Mouse (Mus musculus) cerebellum, postnatal 4 days (tissue): Measurements from ENCODE around the gene Srebf2.
"Not testable (repeated sequence)": the region's sequence is repeated elsewhere in the genome, so short reads cannot be mapped to it uniquely, and the experiment has no call there.

ENCODE experiments used
- DNase-seq, 2 experiments: peaks; one replicate each; pipeline ENCODE4 v3.0.0; 2022; ENCODE audit warnings: low spot score in 2 of 2, mixed read lengths in 1 of 2

Srebf2 gene

DNA sequence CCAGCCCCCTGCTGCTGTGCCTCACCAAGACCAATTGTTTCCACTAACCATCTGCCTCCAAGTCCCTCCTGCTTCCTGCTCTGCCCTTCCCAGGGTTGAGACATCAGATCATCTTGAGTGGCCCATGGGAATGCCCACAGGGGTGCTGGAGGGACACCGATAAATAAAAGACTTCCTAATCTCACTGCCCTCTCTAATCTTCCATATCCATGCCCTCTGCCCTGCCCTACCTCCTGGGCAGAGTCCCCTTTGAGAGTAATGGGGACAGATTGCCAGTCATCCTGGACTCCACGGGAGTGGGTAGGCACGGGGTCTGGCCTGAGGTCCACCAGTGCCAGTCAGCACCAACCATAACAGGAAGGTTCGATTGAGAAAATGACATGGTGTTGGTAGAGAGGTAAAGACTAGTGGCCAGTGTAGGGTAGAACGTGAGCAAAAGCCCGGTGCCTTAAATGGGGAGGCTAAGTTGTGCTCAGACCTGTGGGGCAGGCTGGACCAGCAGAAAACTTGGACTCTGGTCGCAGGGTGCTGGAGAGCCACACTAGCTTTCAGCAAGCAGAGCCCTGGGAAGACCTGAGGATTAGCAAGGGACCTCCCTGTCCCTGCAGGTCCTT lies 77.7 kb downstream of the Srebf2 start:
- no peak for DNase-seq

DNA sequence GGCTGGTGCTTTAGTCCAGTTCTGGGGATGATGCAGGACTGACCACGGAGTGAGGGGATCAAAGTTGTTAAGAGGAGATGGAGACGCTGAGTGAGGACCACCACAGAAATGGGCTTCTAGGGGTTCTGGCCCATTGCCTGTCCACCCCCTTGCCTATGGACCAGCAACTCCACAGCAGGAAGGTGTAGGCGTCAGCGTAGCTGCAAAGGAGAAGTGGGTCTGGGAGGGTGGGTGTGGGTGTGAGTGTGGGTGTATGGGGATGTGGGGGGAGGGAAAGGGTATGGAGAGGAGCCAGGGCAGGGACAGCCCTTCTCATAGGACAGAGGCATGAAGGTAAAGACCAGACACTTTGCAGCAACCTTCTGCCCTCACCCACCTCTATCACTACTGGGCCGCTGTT lies 78.8 kb downstream of the Srebf2 start:
- no peak for DNase-seq

DNA sequence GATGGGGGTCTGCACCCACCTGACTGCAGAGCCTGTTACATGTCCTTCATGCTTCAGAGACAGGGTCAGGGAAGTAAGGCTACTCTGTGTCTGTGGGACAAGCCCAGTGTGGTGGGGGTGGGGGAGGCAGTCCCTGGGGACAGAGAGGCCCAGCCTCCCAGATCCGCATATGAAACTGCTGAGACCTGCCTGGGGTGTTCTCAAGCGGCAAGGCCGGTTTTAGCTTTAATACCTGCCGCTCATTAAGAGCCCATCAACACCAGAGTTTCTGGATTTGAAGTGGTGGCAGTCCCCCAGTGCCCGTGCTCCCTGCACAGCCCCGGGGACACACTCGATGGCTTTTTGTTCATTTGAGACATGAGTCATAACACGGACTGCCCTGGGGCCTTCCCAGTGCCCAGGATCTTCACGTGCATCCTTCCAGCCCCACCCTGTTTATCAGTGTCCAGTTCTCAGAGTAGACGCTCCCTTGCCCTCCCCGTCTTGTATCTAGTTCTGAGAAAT lies 82.6 kb downstream of the Srebf2 start:
- DNase-seq = no peak

DNA sequence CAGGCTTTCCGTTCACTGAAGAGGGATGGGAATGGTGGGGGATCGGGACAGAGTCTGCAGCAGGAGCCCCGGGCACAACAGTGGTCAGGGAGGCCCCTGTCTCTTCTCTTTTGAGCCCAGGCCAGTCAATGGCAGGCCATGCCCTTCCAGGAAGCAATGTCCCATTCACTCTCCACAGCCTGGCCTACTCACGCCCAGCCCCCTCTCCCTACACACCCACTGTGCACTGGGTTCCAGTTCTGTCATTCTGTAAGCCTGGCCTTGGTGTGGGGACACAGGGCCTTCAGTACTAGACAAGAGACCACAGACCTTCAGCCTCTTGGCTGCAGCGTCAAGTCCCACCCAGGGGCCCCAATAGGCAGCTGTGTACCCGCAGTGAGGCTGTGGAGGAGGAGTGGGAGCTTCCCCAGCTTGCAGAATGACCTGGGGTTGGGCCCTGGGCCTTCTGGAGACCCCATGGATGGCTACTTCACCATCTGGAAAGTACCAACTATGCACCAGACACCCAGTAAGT lies 83.2 kb downstream of the Srebf2 start:
- DNase-seq = no peak

DNA sequence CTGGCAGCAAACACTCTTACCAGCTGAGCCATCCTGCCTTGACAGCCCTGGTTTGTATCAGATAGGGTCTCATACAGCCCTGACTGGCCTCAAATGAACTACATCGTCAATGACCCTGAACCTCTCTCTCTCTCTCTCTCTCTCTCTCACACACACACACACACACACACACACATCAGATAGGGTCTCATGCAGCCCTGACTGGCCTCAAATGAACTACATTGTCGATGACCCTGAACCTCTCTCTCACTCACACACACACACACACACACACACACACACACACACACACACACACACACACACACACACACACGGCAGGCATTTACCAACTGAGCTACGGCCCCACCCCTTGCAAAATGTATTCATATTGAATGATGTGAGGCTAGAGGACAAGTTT lies 84.1 kb downstream of the Srebf2 start:
- DNase-seq = no peak

DNA sequence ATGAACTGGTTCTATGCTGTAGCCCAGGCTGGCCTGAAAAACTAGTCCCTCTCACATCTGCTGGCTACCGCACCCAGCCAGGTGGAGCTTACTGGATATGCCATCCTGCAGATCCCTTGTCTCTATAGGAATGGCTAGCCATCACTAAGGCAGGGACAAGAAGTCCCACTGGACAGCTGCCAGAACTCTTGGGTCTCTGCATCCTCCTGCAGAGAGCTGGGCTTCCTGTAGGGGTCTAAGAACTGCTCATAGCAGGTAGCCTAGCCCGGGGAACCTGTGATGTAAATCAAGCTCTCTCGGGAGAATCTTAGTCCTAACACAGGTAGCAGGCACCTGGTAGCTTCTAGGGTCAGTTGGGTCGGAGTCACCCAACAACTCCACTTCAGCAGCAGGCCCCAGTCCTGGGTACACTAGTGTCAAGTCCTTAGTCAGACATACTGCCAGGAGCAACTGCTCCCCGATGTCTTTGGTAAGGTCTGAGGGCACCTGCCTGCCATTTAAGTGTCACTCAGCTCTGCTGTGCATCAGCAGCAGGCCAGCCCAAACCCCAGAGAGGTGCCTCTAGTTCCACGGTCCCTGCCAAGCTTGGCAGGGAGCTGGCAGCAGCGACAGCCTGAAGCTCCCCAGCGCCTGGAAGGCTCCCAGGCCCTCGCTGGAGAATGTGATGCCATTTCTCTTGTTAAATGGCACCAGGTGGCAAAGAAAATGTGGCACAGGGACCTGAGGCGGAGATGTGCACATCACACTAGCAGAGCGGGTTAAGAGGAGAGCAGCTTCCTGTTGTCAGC lies 84.8 kb downstream of the Srebf2 start:
- DNase-seq = peak in 1 of 2 experiments; percentile 59

DNA sequence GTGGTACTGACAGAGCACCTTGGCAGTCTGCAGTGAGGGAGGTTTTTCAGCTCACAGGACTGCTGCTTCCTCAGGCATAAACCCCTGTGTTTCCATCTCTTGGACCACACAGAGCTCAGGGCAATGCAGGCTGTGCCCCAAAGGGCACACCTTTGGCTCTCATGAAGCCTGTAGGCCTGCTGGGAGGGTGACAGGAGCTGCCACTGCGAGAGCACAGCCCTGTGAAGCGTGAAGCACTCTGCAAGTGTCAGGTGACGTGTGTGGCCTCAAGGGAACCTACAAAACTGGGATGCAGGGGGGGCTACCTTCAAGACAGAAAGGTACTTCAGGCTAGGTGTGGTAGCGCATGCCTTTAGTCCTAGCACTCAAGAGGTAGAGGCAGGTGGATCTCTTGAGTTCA lies 85.7 kb downstream of the Srebf2 start:
- no peak for DNase-seq

DNA sequence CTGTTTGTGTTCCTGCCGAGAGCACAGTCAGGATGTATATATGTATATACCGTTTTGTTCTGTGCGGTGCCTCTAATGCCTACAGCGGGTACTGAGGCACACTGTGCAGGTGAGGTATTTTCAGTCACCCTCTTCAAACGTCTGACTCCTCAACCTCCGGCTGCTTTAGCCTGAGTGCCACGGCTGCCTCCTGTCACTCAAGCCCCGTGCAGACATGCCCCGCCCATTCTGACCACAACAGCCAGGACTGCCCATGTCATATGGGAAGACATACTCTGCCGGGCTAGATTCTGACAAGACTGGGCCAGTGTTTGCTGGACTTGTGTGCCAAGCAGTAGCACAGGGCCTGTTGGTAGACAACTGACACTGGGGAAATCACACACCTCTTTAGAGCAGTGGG lies 88.7 kb downstream of the Srebf2 start:
- DNase-seq = no peak

DNA sequence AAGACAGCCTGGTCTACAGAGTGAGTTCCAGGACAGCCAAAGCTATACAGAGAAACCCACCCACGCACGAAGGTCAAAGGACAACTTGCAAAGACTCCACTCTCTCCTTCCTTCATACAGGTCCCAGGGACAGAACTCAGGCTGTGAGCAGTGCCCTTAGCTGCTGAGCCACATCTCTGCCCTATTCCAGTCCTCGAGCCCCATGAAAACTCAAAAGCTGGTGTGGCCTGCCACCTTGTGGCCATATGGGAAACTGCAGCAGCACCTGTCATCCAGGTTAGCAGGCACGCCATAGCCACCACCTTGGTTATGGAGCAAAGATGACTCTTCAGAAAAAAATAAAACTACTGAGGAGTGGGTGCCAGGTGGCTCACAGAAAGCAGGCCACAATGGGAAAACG lies 89.6 kb downstream of the Srebf2 start:
- peak; percentile 80 to 88 for DNase-seq

DNA sequence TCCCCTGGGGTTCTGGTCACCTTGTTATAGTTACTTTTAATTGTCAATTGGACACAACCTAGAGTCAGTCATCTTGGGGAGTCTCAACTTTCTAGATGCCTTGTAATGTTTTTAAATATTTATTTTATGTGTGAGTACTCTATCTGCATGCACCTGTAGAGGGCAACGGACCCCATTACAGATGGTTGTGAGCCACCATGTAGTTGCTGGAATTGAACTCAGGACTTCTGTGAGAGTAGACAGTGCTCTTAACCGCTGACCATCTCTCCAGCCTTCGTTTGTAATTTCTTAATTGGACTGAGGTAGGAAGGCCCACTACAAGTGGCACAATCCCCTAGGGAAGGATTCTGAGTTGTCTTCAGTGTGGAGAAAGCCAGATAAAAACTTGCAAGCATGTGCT lies 96.3 kb downstream of the Srebf2 start:
- no peak for DNase-seq

DNA sequence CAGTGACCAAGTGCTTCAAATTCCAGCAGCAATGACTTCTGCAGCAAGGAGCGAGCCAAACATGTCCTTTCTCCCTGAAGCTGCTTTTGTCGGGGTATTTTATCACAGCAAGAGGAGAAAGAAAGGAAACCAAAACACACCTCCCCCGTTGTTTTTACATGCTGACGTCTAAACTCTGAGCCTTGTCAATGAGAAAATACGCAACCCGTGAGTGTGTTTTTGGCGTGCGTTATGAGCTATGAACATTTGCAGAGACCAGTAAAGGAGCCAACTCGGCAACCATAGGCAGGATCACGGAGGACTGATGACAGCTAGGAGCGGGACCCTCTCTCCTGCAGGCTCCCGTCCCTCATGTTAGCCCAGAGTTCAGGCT lies 96.7 kb downstream of the Srebf2 start:
- DNase-seq = no peak

DNA sequence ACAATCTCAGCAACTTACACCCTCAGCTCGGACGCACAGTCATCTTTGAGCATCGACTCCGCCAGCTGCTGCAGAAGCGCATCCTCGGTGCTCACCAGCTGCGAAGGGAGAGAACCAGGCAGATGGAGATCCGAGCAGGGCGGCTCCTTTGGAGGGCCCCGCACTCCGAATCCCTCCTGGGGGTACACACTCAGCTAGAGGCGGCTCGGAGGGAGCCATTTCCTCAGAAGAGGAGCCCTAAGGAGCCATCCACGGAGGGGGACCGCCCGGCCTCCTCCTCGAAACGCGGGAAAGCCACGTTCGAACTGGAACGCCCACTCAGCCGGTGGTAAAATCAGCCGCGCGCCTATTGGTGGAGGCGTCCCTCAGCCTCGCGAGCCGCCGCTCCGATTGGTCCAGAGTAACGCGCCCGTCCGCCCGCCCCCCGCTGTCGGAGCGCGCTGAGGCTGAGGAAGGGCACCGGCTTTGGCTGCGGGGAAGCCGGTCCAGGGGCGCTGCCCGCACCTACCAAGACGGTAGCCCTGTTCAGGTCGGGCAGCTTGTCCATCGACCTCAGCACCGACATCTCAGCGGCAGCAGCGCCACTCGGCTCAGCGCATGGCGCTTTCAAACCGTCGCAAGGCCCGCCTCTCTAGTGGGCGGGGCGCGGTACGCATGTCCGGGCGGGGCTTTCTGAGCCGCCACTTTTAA lies 97.3 kb downstream of the Srebf2 start, which contains the start of gene Cenpm:
Gene Cenpm (minus strand): TSS at position 634 of the 690 bp plus-strand sequence.
- DNase-seq = peak; percentile 90 to 95

DNA sequence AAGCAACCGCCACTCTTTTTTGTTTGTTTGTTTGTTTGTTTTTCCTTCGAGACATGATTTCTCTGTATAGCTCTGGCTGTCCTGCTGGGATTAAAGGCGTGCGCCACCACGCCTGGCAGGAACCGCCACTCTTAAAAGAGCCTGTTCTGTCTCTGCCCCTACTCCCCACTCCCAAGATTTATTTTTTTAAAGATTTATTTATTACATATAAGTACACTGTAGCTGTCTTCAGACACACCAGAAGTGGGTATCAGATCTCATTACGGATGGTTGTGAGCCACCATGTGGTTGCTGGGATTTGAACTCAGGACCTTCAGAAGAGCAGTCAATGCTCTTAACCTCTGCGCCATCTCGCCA lies 97.8 kb downstream of the Srebf2 start:
- DNase-seq = not testable (repeated sequence)

DNA sequence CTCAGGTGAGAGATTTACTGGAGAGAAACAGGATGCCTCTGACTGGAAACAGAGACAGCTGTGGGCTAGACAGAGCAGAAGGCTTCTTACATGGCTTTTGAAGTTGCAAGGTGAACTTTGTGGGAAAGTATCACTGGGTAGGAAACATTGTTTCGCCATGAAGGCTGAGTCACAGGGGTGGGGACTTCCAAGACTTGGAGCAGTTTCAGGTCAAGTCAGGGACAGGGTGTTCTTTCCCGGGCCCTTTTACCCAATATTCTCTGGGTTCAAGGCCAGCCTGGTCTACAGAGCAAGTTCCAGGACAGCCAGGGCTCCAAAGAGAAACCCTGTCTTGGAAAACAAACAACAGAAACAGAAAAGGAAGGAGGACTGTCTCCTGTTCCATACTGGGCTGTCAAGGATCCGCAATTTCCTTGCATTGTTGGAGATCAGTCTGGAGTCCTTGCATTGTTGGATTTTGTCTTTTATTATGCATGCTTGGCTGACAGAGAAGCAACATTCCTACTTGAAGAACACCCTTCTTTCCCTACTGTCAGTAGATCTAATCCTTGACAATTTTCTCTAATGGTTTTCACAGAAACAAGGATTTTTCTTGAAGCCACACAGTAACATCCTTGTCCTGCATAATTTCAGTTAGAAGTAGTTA lies 100.3 kb downstream of the Srebf2 start:
- DNase-seq = no peak

DNA sequence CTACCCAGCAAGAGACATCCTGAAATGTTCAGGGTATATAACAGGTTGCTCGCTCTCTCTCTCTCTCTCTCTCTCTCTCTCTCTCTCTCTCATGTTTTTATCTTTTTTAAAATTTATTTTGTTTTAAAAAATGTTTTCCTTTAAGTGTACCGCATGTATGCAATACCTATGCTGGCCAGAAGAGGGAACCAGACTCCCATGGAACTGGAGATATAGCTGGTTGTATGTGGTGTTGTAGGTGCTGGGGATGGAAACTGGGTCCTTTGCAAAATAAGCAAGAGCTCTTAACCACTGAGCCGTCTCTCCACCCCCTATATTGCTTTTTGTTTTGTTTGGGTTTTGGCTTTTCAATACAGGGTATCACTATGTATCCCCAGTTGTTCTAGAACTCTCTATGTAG lies 104.6 kb downstream of the Srebf2 start:
- no peak for DNase-seq

DNA sequence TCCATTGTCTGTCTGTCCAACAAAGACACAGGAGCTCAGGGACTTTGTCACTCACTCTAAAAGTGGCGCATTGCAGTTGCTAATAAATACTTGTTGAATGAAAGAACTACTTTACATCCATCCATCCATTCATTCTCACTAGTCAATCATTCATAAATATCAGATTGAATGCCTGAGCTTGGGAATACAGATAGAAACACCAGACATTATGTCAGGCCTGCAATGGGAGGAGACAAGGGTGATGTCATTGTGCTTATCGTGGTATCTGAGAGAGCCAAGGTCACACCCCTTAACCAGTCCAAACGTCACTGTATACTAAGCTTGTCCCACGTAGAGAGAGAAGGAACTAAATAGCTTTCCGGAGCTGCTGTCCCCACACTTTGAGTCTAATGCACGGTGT lies 105.1 kb downstream of the Srebf2 start, which contains the start of gene 1500009C09Rik:
Gene 1500009C09Rik (plus strand): TSS at position 301 of the 400 bp plus-strand sequence.
- no peak for DNase-seq
